Mouse (Mus musculus) liver, adult 2 months (tissue): Measurements from ENCODE around the gene Adgrl2. TPM values are rescaled to one million over a fixed set of nuclear protein-coding genes. Genes with fewer than 3 reads are reported as not detected.

ENCODE experiments used
- DNase-seq: peaks from one replicate; pipeline ENCODE4 v3.0.0-alpha.2; 2011; ENCODE audit warnings: low read depth, low spot score; ENCODE audit errors: extremely low read depth
- H3K27ac ChIP-seq: fragments of 200-500 bp; replicated peaks from 2 replicates; pipeline ENCODE4 v1.5.1; 2012; ENCODE audit warnings: low read depth, mild to moderate bottlenecking, control low read depth, inconsistent platforms, low read length; ENCODE audit not compliant: insufficient read depth
- H3K27me3 ChIP-seq: fragments of 200-500 bp; 2 replicates; pipeline ENCODE4 v1.6.1; 2012; ENCODE audit warnings: mild to moderate bottlenecking, moderate library complexity, low read length, inconsistent platforms; ENCODE audit not compliant: control insufficient read depth, insufficient read depth
- H3K36me3 ChIP-seq: fragments of 200-500 bp; 2 replicates; pipeline ENCODE4 v1.6.1; 2012; ENCODE audit warnings: low read length, inconsistent platforms; ENCODE audit not compliant: control insufficient read depth, insufficient read depth
- H3K4me1 ChIP-seq: fragments of 200-500 bp; 2 replicates; pipeline ENCODE4 v1.6.1; 2011; ENCODE audit warnings: low read length; ENCODE audit not compliant: control insufficient read depth, insufficient read depth
- H3K4me3 ChIP-seq: fragments of 200-500 bp; 2 replicates; pipeline ENCODE4 v1.5.1; 2011; ENCODE audit warnings: low read depth, mild to moderate bottlenecking, control low read depth, low read length, moderate library complexity; ENCODE audit not compliant: insufficient read depth
- H3K79me2 ChIP-seq: fragments of 200-500 bp; 2 replicates; pipeline ENCODE4 v1.6.1; 2012; ENCODE audit warnings: inconsistent platforms, mild to moderate bottlenecking, low read length, moderate library complexity; ENCODE audit not compliant: control insufficient read depth, insufficient read depth
- H3K9ac ChIP-seq: fragments of 200-500 bp; 2 replicates; pipeline ENCODE4 v1.6.1; 2012; ENCODE audit warnings: low read depth, mild to moderate bottlenecking, control low read depth, inconsistent platforms, low read length
- CTCF ChIP-seq: fragments of 200-500 bp; IDR thresholded peaks from 2 replicates; pipeline ENCODE4 v1.5.1; 2011; ENCODE audit warnings: low read depth, low read length, control low read depth
- POLR2A ChIP-seq: fragments of 200-500 bp; IDR thresholded peaks from 2 replicates; pipeline ENCODE4 v1.6.1; 2011; ENCODE audit warnings: low read length, control low read depth; ENCODE audit not compliant: insufficient read depth; ENCODE audit errors: extremely low read depth
- WGBS: fragments of 180-500 bp; shearing (Covaris S2); methylation state at CpG from one replicate; pipeline ENCODE4 v1.1.7; 2018; 5-methylcytosine and 5-hydroxymethylcytosine counted together
- polyA plus RNA-seq: library from polyadenylated mRNA; depleted of rRNA; stranded (reverse); fragments of >200 nt; gene quantifications from 2 replicates; pipeline ENCODE4 v1.2.3, GENCODE M21; 2012
- total RNA-seq: library from RNA; depleted of rRNA; stranded (reverse); fragments of >200 nt; gene quantifications from 2 replicates; pipeline ENCODE4 v1.2.3, GENCODE M21; 2014

Adgrl2 gene
- total and polyA plus RNA-seq, 2 experiments, result 26.2 to 27.9 TPM

DNA sequence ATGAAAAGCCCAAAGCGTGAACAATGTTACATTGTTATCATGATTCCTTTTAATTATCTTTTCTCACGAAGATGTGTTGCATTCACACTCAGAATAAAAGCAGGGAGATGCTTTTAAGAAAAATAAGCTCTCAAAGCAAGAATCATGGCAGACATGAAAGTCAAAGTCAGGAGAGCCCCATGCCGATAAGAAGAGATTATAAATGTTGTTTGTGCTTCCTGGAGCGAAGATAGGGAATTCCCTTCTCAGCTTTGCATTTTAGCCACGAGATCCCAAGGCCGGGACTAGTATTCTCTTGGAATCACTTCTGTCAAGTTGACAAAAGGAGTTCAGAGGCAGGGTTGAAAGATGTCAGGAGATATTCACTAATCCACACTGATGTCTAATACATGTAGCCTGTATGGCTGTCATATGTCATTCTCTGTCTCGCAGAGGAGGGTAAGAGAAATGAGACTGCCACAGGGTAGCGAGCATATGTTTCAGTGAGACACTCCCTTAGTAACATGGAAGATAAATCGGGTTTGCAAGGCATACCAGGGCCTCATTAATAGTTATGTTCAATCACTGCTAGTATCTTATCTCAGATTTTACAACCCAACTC lies 42.5 kb downstream of the Adgrl2 start:
- no peak overlapping the region for H3K27ac ChIP-seq
- no peak for TF ChIP-seq CTCF
- no peak for TF ChIP-seq POLR2A
- no peaks in the 10 kb centered on the region for H3K27me3 ChIP-seq
- H3K4me1 ChIP-seq, result no peaks in the 10 kb centered on the region; the same call in 1 of the 2 replicates
- peaks cover 27% of the 10 kb centered on the region; the same call in 1 of the 2 replicates for H3K79me2 ChIP-seq
- H3K4me3 ChIP-seq, result no peak overlapping the region
- WGBS, result 78% methylated on average over 9 of the region's 9 CpGs
- no peak for DNase-seq
- peaks cover 5% of the 10 kb centered on the region for H3K36me3 ChIP-seq
- H3K9ac ChIP-seq, result no peak overlapping the region

DNA sequence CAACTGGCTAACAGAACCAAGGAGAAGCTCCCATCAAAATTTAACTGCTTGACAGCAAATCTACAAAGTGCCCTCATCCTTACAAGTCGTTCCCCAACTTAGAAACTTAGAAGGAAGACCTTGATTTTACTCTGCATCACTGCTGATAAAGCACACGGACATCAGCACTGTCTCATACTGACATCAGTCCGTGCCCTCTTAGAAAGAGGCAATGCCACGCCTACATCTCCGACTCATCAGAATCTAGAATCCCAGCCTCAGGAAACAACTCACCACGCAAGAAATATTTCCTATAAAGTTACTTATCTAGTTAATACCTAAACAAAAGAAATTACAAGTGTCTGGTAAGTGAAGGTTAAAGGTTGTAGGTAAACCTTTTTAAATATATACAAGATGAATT lies 43.1 kb downstream of the Adgrl2 start:
- H3K4me1 ChIP-seq, result no peaks in the 10 kb centered on the region; the same call in 1 of the 2 replicates
- WGBS, result 78% methylated on average over 6 of the region's 6 CpGs
- no peak overlapping the region for H3K4me3 ChIP-seq
- H3K79me2 ChIP-seq, result peaks cover 23% of the 10 kb centered on the region; the same call in 1 of the 2 replicates
- DNase-seq, result no peak
- no peaks in the 10 kb centered on the region for H3K27me3 ChIP-seq
- H3K27ac ChIP-seq, result no peak overlapping the region
- H3K36me3 ChIP-seq, result peaks cover 1% of the 10 kb centered on the region; the same call in 1 of the 2 replicates
- TF ChIP-seq POLR2A (no peak), CTCF (no peak)
- no peak overlapping the region for H3K9ac ChIP-seq

DNA sequence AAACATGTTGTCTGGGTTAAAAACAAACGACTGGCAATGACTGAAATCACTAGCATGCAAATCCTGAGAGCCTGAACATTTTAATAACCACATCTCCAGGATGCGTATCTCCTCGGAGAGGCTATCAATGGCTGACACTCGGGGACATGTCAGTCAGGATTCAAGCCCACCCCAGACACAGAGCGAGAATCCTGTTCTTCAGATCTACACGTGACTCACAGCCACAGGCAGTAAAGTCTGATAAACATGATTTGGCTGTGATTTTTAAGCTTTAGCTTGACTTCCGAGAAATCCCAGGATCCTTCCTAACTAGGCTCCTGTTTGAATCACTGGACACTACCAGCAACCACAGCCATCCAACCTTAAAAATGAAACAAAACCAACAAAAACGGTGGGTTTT lies 44.8 kb downstream of the Adgrl2 start:
- Histone ChIP-seq H3K4me3 (no peak overlapping the region), H3K9ac (no peak overlapping the region), H3K36me3 (peaks cover 1% of the 10 kb centered on the region; the same call in 1 of the 2 replicates), H3K27ac (no peak overlapping the region), H3K79me2 (peaks cover 27% of the 10 kb centered on the region; the same call in 1 of the 2 replicates), H3K27me3 (no peaks in the 10 kb centered on the region), H3K4me1 (no peaks in the 10 kb centered on the region; the same call in 1 of the 2 replicates)
- no peak for DNase-seq
- TF ChIP-seq CTCF (no peak), POLR2A (no peak)
- 72% methylated on average over 8 of the region's 8 CpGs for WGBS

DNA sequence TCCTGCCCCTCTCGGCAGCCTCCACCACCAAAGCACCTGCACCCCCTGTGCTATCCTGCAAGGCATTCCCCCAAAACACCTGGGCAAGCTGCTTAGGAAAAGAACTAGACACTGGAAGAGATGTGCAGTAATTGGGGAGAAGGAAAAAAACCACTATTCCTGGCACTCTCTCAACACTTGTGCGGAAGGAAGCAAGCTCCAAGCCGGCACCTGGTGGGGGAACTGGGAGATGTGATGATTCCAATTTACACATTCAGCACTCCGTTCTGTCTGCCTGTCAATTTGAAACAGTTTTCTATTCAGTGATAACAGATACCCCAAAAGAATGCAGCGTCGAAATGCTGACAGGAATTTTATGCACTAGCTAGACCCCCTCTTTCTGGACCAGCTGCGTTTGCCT lies 50.9 kb downstream of the Adgrl2 start:
- H3K79me2 ChIP-seq, result peaks cover 29% of the 10 kb centered on the region; the same call in 1 of the 2 replicates

DNA sequence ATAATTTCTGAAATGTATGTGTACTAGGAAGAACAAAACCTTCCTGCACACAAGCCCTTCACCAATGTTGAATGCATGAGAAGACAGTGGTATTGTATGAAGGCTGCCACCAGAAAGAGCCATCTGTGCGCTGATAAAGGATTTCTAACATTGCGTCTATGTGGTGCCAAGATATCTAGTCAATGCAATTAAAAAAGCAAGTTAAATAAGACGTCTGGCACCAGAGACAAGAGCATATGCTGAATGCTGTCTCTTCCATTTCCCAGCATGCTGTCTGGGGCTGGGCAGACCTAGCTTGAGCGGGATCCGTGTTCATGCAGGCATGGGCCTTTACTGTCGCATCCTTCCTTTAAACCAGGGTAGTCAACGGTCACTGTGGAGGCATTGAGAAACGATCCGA lies 55.3 kb downstream of the Adgrl2 start:
- Histone ChIP-seq H3K9ac (no peak overlapping the region), H3K4me3 (no peak overlapping the region), H3K4me1 (peaks cover 6% of the 10 kb centered on the region), H3K27ac (no peak overlapping the region), H3K36me3 (0 out of 2 replicates have a peak, but pooled peaks cover 1% of the 10 kb centered on the region), H3K79me2 (peaks cover 34% of the 10 kb centered on the region; the same call in 1 of the 2 replicates), H3K27me3 (no peaks in the 10 kb centered on the region)
- TF ChIP-seq CTCF (no peak), POLR2A (no peak)
- WGBS, result 88% methylated on average over 9 of the region's 9 CpGs
- no peak for DNase-seq

More for the DNA sequence above, 50.9 kb downstream of the Adgrl2 start:
- Histone ChIP-seq H3K9ac (no peak overlapping the region), H3K27me3 (no peaks in the 10 kb centered on the region), H3K4me1 (peaks cover 4% of the 10 kb centered on the region), H3K27ac (no peak overlapping the region), H3K4me3 (no peak overlapping the region), H3K36me3 (no peaks in the 10 kb centered on the region)
- DNase-seq, result no peak
- TF ChIP-seq POLR2A, result no peak
- no peak for TF ChIP-seq CTCF
- 65% methylated on average over 7 of the region's 7 CpGs for WGBS

DNA sequence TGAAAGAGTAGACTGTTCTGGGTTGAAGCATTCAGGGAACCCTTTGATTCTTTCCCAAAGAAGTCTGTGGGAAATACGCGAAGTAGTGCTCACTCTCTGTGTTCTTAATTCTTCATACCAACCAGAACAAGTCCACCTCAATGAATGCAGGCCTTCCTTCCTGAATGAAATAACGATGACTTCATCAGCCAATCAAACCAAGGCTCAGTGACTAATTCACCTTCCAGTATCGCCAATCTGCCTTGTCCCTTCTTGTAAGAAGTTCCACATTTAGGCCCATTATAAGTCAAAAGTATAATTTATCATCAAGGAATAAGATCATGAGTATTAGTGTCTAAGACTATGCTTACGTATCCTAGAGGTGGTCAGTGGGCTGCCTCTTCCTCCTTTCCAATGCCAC lies 56.1 kb downstream of the Adgrl2 start:
- peaks cover 6% of the 10 kb centered on the region for H3K4me1 ChIP-seq
- DNase-seq, result no peak
- no peak overlapping the region for H3K4me3 ChIP-seq
- no peaks in the 10 kb centered on the region for H3K27me3 ChIP-seq
- peaks cover 34% of the 10 kb centered on the region; the same call in 1 of the 2 replicates for H3K79me2 ChIP-seq
- H3K9ac ChIP-seq, result no peak overlapping the region
- H3K36me3 ChIP-seq, result 0 out of 2 replicates have a peak, but pooled peaks cover 1% of the 10 kb centered on the region
- TF ChIP-seq POLR2A (no peak), CTCF (no peak)
- H3K27ac ChIP-seq, result no peak overlapping the region
- WGBS, result 79% methylated on average over 5 of the region's 5 CpGs
